Mouse (Mus musculus) testis, adult 2 months (tissue): Measurements from ENCODE around the gene Cdc42se2.

ENCODE experiments used
- CTCF ChIP-seq: fragments of 200-500 bp; IDR thresholded peaks from 2 replicates; pipeline ENCODE4 v1.5.1; 2012; ENCODE audit warnings: low read depth, mild to moderate bottlenecking, inconsistent platforms, low read length, moderate library complexity; ENCODE audit not compliant: control insufficient read depth, insufficient read depth, insufficient replicate concordance
- POLR2A ChIP-seq: fragments of 200-500 bp; IDR thresholded peaks from 2 replicates; pipeline ENCODE4 v1.6.1; 2012; ENCODE audit warnings: low read depth, mild to moderate bottlenecking, inconsistent platforms, low read length, moderate library complexity; ENCODE audit not compliant: control insufficient read depth

DNA sequence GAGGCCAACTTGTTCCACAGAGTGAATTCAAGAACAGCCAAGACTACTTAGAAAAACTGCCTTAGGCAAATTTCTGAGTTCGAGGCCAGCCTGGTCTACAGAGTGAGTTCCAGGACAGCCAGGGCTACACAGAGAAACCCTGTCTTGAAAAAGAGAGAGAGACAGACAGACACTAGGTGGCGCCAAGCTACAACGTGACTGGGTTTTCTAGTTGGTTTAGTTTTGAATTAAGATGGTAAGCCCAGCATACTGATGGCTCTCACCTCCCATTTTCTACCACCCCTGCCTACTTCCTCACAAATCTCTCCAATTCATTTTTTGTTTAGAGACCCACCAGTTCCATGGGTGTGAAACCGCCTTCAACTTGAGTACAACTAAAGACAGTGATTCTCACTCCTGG lies 84.2 kb downstream of the Cdc42se2 start:
- TF ChIP-seq CTCF (no peak), POLR2A (no peak)
